Mouse (Mus musculus): ENCODE results near the gene Rgs19.
A peak's percentile ranks its signal among the peaks of the same experiment; 100 is the strongest.

The Rgs19 gene

DNA sequence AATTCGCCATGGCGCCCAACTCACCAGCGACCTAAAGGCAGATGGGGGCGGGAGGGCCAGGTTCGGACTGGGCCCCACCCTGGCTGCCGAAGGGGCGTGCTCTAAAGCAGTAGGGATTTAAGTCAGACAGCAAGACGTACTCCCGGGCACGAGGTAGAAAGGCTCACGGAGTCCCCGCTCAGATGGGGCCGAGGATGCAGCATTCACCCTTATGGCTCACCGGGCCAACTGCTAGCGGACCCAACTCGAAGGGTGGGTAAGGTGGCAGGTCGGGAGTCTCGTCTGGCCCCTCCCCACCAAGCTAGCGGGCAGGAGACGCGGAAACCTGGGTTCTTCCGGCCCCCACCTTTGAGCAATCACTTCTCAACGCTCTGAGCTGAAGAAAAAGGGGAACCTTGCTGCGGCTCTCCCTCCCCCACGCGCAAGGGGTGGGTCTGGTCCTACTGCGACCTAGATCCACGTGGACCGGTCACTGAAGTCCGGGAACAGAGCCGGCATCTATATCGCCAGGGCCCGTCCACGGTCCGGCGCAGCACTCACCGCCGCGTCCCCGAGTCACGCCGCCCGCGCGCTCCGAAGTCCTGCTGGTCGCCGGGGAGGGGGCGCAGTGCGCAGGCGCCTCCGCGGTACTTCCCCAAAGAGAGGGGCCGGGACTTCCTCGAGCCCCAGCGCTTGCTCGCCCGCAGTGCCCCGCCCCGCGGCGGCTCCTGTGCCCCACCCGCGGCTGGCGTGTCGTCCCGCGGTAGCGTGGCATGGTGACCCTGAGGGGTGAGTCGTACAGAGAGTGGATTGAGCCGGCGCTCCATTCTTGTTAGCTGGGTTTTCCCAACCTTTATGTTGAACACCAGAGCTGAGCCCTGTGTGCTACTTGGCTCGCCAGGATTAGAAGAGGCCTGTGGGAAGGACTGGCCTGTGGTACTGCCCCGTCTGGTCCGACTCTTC lies at the start of gene Rgs19:
Gene Rgs19, minus strand, starts transcription at position 639 of the 942 bp plus-strand sequence.
- peak; percentile 66 to 78 for DNase-seq (ENCODE audit: low read depth in 2 of 2, low spot score in 2 of 2)

- peak in 1 of 2 experiments; percentile 32 for DNase-seq (ENCODE audit: low read depth in 2 of 2, low spot score in 2 of 2)
These were observed 36.3 kb upstream of the Rgs19 start for GRCm38 (mm10) chr2:181730051-181730450.

GRCm38 (mm10) chr2:181727659-181728262 lies 34.0 kb upstream of the Rgs19 start:
- no peak for DNase-seq (ENCODE audit: low read depth in 2 of 2, low spot score in 2 of 2)

GRCm38 (mm10) chr2:181722213-181722612 lies 28.4 kb upstream of the Rgs19 start:
- DNase-seq (ENCODE audit: low read depth in 2 of 2, low spot score in 2 of 2), result no peak

DNA sequence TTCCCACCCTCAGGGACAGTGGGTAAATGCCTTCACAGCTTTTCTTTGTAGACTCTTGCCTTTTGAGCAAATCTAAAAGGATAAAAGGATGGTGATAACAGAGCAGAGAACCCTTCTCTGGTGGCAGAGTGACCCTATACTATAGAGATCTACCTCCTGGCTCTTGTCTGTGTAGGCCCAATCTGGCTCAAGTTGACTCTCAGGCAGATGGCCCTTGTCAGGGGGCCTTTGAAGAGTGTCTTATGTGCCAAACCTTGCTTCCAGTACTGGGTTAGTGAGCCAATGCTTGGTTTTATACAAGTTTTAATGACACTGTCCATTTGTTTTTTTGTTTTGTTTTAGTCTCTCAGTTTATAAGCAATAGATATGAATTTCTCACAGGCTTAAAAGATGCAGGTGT lies 27.4 kb upstream of the Rgs19 start:
- DNase-seq (ENCODE audit: low read depth in 2 of 2, low spot score in 2 of 2), result no peak

DNA sequence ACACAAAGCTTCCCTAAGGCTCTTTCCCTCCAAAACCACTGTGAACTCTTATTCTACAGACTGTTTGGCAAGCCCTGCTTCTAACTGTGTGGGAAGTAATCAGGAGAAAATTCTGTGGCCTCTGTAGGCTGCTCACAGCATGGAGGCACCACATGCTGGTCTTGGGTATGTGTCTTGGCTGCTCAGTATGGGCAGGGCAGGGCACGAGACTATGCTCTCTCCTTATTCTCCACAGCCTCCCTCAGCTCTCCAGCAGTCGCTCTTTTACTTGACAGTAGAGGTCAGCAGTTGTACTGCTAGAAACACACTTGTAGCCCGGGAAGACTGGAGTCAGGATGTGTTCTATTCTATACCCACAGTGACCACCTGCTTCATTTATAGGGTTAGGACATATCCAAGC lies 26.3 kb upstream of the Rgs19 start:
- no peak for DNase-seq (ENCODE audit: low read depth in 2 of 2, low spot score in 2 of 2)

DNA sequence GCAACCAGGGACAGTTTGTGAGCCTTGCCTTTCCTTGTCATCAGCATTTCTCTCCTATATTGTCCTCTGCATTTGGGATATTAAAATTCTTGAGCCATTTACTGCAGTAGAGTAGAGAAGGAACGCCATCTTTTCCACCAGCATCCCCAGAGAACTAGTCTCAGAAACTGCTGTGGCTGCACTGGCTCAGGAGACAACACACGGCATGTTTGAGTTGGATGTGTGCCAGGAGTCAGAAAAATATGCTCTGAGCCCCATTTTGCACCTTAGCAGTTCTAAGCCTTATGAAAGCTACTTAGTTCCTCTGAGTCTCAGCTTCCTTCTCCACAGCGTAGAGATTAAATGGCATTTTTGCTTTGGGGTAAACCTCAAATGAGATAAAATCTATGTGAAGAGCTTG lies 23.2 kb upstream of the Rgs19 start:
- DNase-seq (ENCODE audit: low read depth in 2 of 2, low spot score in 2 of 2), result no peak

DNA sequence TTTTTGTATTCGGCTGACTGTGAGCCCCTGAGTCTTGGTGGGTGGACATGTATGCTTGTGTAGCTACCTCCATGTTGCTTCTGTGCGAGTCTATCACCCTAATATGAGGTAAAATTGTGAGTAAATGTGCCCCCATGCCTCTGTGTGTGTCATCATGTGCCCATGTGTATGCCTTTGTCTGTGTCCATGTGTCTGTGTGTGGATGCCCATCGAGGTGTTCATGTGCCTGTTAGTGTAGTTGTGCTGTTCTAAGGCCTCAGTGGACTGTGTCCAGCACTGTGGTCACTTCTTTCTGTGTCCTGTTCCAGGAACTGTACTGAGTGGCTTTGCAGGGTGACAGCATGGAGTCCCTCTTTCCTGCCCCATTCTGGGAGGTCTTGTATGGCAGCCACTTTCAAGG lies 21.6 kb upstream of the Rgs19 start:
- no peak for DNase-seq (ENCODE audit: low read depth in 2 of 2, low spot score in 2 of 2)

- no peak for DNase-seq (ENCODE audit: low read depth in 2 of 2, low spot score in 2 of 2)
These were observed 21.1 kb upstream of the Rgs19 start, which contains the start of gene Oprl1 for GRCm38 (mm10) chr2:181714903-181715326. TSS of gene Oprl1 (plus strand) at chr2:181715016.

- DNase-seq (ENCODE audit: low read depth in 2 of 2, low spot score in 2 of 2), result no peak
These were observed 20.0 kb upstream of the Rgs19 start for GRCm38 (mm10) chr2:181713749-181714148.

GRCm38 (mm10) chr2:181706668-181707067 lies 12.9 kb upstream of the Rgs19 start:
- DNase-seq (ENCODE audit: low read depth in 2 of 2, low spot score in 2 of 2), result peak in 1 of 2 experiments; percentile 37

DNA sequence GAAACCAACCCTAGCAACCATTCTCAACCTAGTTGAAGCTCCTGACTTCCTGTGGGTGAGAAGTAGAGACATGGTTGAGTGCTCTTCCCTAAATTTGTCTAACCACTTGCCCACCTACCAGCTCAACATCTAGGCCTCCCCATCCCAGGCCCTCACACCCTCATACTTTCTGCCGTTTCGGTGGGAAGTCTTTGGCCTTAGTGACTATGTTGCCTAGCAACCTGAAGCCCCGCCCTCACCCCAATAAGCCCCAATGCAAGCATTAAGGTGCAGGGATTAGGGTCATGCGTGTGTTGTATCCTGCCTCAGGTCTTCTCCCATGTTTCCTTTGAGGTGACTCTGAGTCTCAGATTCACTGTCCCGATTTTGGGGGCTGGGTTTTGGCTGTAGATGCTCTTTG lies 4.5 kb upstream of the Rgs19 start, which contains the start of gene Lkaaear1:
Gene Lkaaear1, minus strand, starts transcription at position 202 of the 400 bp plus-strand sequence.
- DNase-seq (ENCODE audit: low read depth in 2 of 2, low spot score in 2 of 2), result no peak

DNA sequence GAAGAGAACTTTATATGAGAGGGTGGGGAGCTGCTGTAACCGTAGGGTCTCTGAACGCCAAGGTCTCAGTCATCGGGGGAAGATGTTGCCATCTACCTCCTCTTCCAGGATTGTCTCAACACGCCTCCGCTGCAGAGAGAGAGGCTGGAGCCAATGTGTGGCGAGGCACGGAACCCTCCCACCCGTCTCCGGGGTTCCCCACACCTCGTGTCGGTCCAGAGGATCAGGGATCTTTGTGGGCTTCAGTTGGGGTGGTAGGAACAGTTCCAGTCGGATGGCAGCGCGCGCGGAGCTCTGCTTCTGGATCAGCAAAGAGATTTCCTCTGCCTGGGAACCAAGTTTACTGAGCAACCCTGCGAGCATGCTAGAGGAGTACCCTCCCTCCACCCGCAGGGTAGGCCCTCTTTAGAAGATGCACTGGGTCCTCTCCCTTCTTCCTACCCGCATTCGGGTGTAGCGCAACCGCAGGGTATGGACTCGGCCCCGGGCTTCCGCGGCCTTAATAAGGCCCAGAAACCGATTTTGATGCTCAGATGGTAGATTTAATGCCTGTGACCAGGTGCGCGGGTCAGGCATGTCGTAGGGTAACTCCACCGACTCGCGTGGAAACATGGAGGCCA lies 3.1 kb upstream of the Rgs19 start:
- no peak for DNase-seq (ENCODE audit: low read depth in 2 of 2, low spot score in 2 of 2)

- DNase-seq (ENCODE audit: low read depth in 2 of 2, low spot score in 2 of 2), result no peak
These were observed 2.0 kb upstream of the Rgs19 start for GRCm38 (mm10) chr2:181695776-181696175.

GRCm38 (mm10) chr2:181694581-181694980 lies 804 bp upstream of the Rgs19 start:
- no peak for DNase-seq (ENCODE audit: low read depth in 2 of 2, low spot score in 2 of 2)

GRCm38 (mm10) chr2:181692304-181692703 lies 1.5 kb downstream of the Rgs19 start:
- DNase-seq (ENCODE audit: low read depth in 2 of 2, low spot score in 2 of 2), result no peak

- peak in 1 of 2 experiments; percentile 20 for DNase-seq (ENCODE audit: low read depth in 2 of 2, low spot score in 2 of 2)
These were observed 2.2 kb downstream of the Rgs19 start for GRCm38 (mm10) chr2:181691571-181691970.

GRCm38 (mm10) chr2:181691083-181691482 lies 2.7 kb downstream of the Rgs19 start:
- DNase-seq (ENCODE audit: low read depth in 2 of 2, low spot score in 2 of 2), result no peak

DNA sequence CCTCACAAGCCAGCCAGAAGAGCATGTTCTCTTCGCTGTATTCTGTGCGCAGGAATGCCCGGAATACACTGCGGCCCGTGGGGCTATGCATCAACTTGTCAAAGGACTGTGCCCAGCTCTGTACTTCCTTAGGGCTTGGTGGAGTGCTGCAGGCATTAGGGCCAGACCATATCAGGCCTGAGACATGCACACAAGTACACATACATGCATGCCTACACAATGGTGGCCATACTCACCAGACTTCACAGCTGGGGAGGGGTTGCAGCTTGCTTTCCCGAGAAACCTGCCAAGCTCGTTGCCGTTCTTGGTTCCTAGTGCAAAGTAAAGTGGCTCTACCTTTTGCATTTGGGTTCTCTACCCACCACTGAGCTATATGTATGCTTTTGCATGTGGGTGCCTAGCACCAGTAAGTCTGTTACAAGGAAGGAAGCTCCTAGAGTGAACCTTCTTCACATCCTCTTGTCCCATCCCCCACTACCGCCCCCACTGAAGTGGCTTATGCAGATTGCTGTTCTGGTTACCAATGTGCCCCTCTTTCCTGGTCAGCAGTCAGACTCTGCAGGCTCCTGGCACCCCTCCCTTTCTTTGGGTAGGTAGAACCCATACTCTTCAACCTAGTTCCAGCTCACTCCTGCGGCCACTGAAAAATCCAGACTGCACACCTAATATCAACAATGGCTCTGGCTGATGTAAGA lies 4.2 kb downstream of the Rgs19 start:
- no peak for DNase-seq (ENCODE audit: low read depth in 2 of 2, low spot score in 2 of 2)

DNA sequence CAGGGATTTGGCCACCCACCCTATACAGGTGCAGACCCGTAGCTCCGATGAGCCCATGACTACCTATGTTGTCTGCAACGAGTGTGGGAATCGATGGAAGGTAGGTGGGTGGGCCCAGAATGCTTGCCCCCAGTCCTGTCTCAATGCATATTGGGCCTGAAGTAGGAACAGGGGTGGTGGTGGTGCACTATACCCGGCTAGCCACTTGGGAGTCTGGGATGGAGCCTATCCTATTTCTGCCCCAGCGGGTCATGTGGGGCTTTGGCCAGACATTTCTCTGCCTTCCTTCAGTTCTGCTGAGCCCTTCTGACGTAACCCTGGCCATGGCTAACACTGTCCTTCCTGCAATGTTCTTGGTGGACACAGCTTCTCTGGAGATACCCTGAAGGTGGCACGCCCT lies 6.2 kb downstream of the Rgs19 start:
- no peak for DNase-seq (ENCODE audit: low read depth in 2 of 2, low spot score in 2 of 2)

- no peak for DNase-seq (ENCODE audit: low read depth in 2 of 2, low spot score in 2 of 2)
These were observed 8.1 kb downstream of the Rgs19 start for GRCm38 (mm10) chr2:181685686-181686085.
